Mouse (Mus musculus): ENCODE measurements around the gene Eef1akmt4.

Eef1akmt4 gene

DNA sequence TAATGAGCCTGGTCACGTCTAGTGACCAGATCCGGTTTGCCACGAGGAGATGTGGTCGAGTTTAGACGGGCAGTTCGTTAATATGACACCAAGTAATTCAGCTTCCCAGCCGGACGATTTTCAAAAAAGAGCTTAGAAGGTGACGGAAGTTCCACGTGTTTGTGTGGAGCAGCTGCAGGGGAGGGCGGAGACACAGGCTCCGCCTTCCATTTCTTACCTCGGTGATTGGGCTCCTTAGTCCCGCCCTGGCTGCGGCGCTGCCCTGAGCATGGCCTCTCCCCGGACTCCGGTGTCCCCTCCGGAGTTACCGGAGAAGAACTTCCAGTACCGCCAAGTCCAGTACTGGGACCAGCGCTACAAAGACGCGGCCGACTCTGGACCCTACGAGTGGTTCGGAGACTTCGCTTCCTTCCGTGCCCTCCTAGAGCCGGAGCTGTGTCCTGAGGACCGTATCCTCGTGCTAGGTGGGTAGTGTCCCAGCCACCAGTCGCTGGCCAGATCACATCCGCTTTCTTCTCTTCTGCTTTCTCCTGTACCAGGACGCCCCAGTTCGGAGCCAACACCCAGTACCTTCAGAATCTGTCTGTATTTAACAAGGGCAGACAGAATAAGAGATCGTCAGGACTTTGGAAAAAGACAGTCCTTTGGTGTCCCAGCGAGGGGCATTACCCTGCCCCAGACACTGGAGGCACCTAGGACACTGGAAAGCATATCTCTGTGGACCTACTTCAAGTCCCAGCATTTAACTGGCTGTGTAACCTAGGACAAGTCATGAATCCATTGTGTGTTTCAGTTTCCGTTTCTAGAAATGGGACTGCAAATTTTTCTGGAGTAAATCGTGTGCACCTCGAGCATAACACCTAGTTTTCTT is at the start of gene Eef1akmt4, which contains the start of the genes Gm49333 and Alg3:
Gene Eef1akmt4 (plus strand): TSS at position 237 of the 871 bp plus-strand sequence.
Gene Gm49333 (plus strand): TSS at position 254 of the 871 bp plus-strand sequence.
Gene Alg3 (minus strand): TSS at position 379 of the 871 bp plus-strand sequence.
- DNase-seq (ENCODE audit: low spot score in 2 of 2): peak; percentile 66 to 80

DNA sequence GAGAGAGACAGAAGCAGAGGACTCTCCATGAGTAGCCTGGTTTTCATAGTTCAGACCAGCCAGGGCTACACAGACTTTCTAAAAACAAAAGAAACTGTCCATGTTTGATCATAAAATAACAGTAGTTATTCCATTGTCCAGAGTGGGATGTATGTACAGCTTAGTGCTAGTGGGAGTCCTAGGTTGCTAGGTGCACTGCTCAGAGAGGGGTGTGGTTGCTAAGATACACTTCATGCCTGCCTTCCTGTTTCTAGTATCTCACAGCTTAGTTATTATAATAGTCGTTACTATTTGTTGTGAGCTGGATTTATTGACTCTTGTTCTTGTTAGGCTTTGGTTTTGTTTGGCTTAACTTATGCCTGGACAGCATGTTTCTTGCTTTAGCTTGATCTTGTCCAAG is 46.3 kb upstream of the Eef1akmt4 start:
- no peak for DNase-seq (ENCODE audit: low spot score in 2 of 2)

DNA sequence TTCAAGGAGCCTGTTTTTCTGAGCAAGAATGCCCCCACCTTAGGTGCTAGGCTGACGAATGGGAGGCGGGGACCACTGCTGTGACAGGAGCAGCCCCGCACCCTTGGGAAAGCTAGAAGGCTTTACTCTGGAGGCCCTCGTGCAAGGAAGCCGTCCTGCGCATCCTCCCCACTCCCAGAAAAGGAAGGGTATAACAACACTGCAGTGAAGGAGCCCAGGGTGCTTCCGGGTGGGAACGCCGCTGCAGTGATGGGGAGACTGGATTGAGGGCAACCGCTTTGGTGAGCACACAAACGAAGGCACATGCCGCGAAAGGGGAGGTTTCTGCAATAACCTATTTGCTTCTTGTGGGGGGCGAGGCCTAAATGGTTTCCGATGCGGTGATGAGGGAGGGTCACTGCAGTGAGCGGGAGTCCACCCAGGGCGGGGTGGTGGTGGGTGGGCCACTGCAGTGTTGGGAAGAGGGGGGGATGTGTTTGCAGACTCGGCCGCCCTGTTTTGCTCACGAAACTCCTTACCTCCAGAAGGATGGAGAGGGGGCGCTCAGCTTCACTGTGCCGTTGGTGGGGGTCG is 21.9 kb upstream of the Eef1akmt4 start, which contains the start of gene Vwa5b2:
Gene Vwa5b2 (plus strand): TSS at position 106 of the 573 bp plus-strand sequence.
- peak; percentile 36 to 52 for DNase-seq (ENCODE audit: low spot score in 2 of 2)

DNA sequence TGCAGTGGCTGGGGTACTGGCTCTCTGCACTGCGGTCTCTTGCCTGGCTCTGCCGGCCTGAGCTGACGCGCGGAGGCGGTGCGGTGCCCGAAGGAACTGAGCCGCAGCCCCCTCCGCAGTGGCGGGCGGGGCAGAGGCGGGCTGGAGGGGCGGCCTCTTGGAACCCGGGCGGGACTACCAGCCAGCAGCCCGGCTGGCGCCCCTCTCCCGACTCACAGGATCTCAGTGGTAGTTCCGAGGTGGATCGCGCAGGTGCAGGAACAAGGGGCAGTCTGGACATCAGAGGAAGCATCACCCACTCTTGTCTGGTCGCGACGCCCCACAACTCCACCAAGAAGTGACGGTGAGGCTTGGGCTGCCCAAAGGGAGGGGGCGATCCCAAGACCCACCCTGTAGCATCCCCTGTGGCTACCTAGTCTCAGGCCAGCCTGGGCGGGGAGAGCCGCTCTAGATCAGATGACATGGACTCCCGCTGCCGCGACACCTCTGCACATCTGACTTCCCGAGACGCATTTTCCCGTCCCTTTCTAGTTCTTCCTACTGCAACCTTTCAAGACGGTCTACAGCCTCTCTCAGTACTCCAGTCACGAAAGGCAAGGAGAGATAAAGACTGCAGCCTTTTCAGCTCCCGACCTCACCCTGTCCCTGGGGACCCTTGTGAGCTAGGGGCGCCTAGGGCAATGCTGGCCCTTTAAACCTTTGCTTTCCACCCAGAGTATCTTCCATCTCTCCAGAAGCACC is 21.3 kb upstream of the Eef1akmt4 start:
- peak; percentile 54 to 66 for DNase-seq (ENCODE audit: low spot score in 2 of 2)

DNA sequence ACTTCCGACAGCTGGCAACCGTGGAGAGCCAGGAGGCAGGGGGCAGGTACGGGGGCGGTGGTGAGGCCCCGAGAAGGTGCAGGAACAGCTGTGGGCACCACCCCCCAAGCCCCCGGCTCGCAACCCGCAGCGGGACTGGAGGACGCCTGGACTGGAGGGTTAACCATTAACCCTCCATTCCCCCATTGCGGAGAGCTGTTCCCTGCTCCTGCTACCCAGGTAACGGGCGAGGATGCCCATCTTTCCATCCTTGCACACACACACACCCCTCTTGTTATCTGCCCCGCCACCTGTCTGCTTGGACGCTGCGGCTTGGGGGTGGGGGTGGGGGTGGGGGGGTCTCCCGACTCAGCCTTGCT is 20.7 kb upstream of the Eef1akmt4 start:
- no peak for DNase-seq (ENCODE audit: low spot score in 2 of 2)

DNA sequence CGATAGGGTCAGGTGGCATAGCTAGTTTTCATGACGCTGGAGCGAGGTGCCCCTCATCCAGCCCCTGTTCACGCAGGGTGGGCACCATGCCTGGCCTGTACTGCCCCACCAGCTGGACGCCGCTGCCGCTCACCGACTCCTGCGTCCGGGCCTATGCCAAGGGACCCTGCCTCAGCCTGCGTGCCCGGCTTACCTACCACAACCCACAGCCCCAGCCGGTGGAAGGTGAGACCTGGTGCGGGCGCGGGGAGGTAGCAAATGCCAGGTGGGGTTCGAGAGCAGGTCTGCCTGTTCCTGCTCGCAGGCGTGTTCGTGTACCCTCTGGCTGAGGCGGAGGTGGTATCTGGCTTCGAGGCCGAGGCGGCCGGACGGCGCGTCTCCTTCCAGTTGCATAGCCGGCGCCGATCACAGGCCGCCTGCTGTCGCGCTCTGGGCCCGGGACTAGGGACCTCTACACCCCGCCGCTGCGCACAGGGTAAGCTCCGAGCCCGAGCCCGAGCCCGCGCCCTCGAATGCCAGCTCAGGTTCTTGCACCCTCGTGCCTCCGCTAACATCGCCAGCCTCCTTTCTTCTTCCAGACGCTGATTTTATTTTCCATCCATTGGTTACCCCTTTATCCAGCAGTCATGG is 20.2 kb upstream of the Eef1akmt4 start:
- no peak for DNase-seq (ENCODE audit: low spot score in 2 of 2)

DNA sequence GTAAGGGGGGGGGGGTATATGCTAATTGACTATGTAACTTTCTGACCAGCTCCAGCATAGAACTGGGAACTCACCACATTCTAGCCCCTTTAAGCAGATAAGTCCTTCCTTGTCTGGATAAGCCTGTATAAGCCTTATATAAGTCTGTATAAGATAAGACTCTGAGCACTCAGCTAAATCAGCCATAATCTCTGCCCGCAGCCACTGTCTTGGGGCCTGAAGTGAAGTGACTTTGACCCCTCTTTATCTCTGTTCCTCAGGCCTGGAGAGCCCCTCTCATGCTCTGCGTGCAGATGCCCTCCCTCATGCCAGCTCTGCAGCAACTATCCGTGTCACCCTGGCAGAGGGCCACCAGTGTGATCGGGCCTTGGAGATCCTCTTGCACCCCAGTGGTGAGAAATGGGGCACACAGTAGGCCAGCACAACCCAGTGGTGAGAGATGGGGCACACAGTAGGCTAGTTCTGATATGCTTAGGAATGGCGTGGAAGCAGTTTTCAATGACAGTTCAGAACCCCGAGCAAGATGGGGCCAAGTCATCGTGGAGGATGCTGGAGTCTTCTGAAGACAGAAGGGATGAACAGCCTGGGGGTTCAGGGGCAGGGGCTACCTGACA is 16.2 kb upstream of the Eef1akmt4 start:
- DNase-seq (ENCODE audit: low spot score in 2 of 2): no peak

DNA sequence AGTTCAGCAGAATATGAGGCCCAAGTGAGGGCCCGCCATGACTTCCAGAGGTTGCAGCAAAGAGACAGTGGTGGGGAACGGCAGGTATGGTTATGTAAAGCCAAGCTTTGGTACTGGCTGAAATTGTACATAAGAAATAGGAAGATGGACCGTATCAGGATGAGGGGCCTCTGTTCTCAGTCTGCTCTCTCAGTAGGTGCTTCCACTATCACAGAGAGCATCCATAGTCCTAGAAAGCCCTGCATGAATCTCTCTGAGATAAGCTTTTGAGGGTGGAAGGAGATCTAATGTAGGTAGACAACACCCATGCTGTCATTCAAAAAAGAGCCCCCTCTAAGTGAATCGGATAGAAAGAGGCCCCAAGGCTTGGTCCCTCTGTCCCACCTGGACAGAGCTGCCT is 15.7 kb upstream of the Eef1akmt4 start:
- no peak for DNase-seq (ENCODE audit: low spot score in 2 of 2)

DNA sequence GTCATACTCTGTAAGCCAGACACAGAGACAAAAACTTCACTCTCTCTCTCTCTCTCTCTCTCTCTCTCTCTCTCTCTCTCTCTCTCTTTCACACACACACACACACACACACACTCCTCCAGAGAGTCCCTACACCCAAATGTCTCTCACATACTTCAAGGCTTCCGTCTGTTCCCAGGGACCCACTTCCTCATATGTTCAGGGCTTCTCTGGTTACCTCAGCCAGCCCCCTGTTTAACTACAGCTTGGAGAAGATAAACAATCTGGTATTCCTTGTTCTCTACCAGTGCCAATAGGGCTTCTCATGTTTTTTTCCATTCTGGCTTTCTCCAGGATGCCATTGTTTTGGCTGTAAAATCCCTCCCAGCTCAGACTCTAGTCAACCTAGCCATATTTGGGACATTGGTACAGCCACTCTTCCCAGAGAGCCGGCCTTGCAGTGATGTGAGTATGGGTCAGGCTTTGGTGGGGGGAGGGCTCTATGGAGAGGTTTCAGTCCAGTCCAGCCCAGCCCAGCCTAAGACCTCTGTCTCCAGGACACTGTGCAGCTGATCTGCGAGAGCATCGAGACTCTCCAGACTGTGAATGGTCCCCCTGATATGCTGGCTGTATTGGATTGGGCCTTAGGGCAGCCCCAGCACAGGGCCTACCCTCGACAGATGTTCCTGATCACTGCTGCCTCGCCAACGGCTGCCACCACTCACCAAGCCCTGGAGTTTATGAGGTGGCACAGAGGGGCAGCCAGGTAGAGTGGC is 14.5 kb upstream of the Eef1akmt4 start:
- DNase-seq (ENCODE audit: low spot score in 2 of 2): no peak

DNA sequence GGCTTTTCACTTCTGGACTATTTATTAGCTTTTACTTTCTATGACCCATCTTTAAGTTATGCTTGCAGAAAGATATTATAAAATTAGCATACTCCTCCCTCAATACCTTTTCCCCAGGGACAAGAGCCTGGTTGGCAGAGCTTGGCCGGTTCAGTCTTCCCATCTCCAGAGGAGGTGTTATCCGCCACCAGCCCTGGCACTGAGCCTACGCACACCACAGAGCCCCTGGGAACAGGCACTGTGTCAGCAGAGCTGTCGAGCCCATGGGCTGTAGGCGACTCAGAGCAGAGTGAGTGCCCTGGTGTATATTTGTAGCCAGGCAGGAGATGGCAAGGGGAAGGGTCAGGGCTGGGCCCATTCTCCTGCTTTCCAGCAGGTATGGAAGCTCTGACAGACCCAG is 10.9 kb upstream of the Eef1akmt4 start:
- no peak for DNase-seq (ENCODE audit: low spot score in 2 of 2)

DNA sequence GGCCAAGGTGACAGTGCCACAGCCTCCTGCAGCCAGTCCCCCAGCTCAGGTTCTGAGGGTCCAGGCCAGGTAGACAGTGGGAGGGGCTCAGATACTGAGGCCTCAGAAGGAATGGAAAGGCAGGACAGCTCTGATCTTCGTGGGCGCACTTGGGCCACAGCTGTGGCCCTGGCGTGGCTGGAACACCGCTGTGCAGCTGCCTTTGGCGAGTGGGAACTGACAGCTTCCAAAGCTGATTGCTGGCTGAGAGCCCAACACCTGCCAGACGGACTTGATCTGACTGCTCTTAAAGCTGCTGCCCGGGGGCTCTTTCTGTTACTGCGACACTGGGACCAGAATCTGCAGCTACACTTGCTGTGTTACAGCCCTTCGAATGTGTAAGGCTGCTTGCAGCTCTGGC is 6.7 kb upstream of the Eef1akmt4 start:
- DNase-seq (ENCODE audit: low spot score in 2 of 2): no peak

DNA sequence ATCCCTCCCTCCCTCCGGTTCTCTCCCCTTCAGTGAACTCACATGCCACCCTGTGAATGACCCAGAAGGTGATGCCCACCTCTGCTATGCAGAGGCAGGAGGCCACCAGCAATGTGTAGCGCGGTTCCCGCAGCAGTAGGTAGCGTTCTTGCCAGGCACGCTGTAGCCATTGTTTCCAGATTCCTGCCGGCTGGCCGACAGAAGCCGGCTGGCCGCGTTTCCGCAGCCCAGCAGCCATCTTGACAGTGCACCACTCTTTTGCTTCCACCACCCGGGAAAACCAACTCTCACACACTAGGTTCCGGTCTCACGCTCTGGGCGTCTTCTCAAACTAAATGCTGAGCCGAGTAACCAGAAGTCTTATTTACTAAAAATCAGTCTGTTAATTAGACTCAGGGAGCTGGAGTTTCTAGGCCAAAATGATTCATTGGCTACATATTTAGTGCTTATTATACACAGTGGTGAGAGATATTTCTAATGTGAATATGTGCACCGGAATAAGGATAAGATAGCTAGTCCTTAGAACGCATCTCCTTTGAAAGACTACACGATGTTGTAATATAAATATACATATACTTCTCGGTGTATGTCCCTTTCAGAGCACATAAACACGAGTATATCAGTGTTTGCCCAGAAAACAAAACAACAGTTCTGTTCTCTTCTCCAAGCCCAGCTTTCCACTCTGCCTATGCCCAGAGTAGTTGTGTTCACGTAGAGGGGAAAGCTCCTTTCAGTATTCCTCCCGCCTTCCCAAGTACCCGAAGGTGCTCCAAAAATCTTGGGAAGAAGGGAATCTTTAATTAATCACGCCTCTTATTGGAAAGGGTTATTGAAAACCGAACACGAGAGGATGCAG is 664 bp upstream of the Eef1akmt4 start:
- peak; percentile 80 to 84 for DNase-seq (ENCODE audit: low spot score in 2 of 2)

DNA sequence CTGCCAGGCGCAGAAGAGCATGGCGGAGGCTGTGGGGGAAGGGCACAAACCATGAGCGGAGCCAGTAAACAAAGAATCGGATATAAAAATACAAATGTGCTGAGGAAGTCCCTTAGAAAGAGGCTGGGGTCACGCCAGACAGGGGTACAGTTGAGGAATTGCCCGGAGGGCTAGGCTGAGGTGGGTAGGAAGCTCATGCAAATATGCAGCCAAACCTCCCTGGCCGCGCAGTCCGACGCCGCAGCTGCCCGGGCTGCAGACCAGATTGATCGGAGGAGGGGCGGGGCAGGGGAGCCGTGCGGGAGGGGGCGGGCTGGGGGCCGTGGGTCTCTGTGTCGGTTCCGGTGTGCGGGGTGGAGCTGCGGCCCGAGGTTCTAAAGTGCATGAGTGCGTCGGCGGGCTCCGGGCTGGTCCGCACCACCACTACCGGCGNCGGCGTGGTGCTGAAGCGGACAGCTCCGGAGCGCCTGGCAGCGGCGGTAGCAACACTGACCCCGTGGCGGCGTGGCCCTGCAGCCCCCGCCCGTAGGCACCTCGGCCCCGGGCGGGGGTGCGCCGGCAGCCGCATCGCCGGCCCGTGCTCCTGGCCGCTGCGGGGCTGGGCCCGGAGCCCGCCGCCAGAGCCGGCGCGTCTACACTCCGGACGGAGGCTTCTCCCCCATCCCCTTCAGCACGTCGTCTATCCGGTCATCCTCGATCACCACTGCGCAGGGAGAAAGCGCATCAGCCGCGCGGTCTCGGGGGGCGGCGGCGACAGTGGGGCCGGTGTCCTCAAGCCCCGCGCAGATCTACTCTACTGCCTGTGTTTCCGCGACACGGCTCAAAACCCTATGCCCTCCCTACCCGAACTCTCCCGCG is 8.4 kb downstream of the Eef1akmt4 start:
- peak in 1 of 2 experiments; percentile 15 for DNase-seq (ENCODE audit: low spot score in 2 of 2)

DNA sequence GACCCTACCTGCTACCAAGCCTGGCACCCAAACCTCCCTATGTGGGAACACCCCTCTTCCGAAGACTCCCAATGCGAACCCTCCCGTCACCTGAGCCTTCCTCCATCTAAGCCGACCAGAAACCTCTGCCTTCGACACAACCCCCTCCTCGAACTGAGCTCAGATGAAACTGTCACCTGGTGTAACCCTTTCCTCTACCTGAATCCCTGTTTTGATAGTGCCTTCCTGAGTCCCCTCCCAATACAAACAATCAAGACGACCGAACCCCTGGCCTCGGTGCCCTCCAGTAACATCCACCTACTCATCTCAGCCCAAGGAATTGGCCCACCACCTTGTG is 9.0 kb downstream of the Eef1akmt4 start:
- DNase-seq (ENCODE audit: low spot score in 2 of 2): no peak

DNA sequence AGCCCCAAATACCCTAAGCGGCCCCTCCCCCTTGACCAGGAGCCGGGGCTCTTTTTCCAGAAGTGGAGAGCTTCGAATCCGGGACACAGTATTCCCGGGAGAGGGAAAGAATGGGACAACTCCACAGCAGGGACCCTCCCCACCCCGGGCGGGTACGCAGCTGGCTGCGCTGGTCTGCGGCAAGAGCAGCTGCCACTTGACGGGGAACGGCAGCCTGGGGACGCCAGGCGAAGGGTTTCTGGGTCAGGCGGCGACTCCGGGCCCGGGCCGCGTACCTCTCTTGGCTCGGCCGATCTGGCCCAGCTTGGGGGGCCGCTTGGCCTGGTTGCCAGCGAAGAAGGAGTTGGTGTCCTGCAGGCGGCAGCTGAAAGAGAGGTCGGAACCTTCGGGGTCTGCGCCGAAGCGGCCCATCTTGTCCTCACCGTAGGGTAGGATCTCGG is 9.4 kb downstream of the Eef1akmt4 start:
- DNase-seq (ENCODE audit: low spot score in 2 of 2): peak in 1 of 2 experiments; percentile 18

DNA sequence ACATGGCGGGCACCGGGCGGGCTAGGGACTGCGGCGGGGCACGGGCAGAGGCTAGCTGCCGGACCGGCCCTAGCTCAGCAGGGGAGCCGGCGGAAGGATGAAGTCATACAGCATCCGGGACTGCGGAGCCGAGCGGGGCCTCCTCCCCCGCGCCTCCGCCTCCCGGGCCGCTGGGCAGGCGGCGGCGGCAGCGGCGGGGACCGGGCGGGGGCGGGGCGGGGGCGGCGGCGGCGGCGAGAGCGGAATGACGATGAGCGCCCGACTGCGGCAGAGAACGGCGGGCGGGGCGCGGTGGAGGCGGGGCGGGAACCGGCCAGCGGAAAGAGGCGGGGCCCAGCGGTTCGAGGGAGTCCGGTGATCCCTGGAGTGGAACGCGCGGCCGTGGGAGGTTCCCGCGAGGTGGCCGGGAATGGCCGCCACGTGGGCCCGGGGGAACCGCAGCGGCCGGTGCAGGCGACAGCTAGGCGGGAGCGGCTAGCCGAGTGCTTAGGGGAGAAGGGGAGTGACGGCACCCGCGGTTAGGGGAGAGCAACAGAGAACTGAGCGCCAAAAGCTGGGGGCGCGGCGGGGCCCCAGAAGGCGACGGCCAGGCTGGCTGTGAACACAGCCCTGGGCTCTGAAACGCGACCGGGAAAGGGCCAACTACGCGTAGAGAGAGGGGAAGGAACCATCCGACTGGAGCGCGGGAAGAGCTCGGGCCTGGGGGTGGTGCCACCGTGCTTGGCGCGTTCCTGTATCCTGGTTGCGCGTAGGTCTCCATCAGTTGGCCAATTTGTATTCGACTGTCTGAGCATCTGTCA is 10.0 kb downstream of the Eef1akmt4 start, which contains the start of gene Camk2n2:
Gene Camk2n2 (minus strand): TSS at position 97 of the 800 bp plus-strand sequence.
- DNase-seq (ENCODE audit: low spot score in 2 of 2): peak in 1 of 2 experiments; percentile 47

DNA sequence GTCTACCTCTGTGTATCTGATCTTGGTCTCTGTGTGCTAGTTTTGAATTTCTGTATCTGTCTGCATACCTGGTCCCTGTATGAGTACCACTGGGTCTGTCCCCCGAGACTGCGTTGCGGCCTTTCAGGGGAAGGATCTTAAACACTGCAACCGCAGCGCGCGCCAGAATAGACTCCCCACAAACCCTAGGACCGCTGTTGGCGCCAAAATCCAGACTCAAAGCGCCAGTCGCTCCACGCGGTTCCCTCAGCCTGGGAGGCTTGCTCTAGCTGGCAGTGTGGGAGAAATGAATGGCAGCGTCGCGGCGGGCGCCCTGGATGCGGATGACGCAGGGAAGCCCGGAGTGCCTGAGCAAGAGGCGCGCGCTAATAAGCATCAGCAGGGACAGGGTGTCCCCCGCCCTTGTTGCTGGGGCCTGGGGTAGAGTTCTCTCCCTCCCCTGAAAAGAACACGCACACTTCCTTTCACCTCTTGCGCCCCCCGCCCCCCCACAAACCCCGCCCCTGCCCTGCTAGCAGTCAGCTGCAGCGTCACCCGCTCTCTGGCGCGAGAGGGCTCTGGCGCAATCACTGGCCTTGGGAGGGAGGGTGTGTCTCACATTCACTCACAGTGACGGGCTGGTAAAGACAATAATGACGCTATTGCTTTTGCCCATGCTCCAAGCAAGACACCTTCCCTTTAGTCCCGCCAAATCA is 10.7 kb downstream of the Eef1akmt4 start:
- peak; percentile 68 to 72 for DNase-seq (ENCODE audit: low spot score in 2 of 2)

Measured in right cerebral cortex, adult 2 months (tissue).